Comparison of ENCODE assay signal across 7 mouse cellular contexts in genomic region chr7:130593375-130594239, GRCm38 (mm10). TPM values are rescaled to one million over a fixed set of nuclear protein-coding genes. Genes with fewer than 3 reads are reported as not detected.
A peak's percentile ranks its signal among the peaks of the same experiment; 100 is the strongest.
DNase-seq lines count a peak whose midpoint lies in the region; ATAC-seq and TF ChIP-seq lines count a peak whose summit lies in the region.
"Not testable (repeated sequence)": the region's sequence is repeated elsewhere in the genome, so short reads cannot be mapped to it uniquely, and the experiment has no call there.

No protein-coding gene starts in this region.

- not testable (repeated sequence) for H3K9me3 ChIP-seq in forebrain, embryonic 13.5 days (replicated peaks); heart, embryonic 12.5 days (replicated peaks); hindbrain, postnatal 0 days (ENCODE audit: low read length); midbrain, embryonic 12.5 days; neural tube, embryonic 14.5 days (ENCODE audit: control insufficient read depth, low read length)

- peak overlapping the region; percentile 75 for H3K27ac ChIP-seq in forebrain, embryonic 13.5 days
- H3K27ac ChIP-seq in heart, embryonic 12.5 days (ENCODE audit: poor library complexity, severe bottlenecking); hindbrain, postnatal 0 days; neural tube, embryonic 14.5 days (ENCODE audit: low read depth, low read length): not testable (repeated sequence)
- H3K27ac ChIP-seq in liver, adult 2 months (replicated peaks; ENCODE audit: insufficient read depth, low read depth, low read length) = peak overlapping the region; percentile 50; the same call in 1 of the 2 replicates
- peak overlapping the region; percentile 69 for H3K27ac ChIP-seq in midbrain, embryonic 12.5 days (replicated peaks)

- H3K4me3 ChIP-seq in forebrain, embryonic 13.5 days; heart, embryonic 12.5 days; hindbrain, postnatal 0 days (ENCODE audit: low read length); liver, adult 2 months (ENCODE audit: insufficient read depth, low read depth, low read length); midbrain, embryonic 12.5 days; neural tube, embryonic 14.5 days (ENCODE audit: low read depth, low read length): not testable (repeated sequence)

- peaks cover 36% of the 10 kb centered on the region for H3K4me1 ChIP-seq in forebrain, embryonic 13.5 days
- H3K4me1 ChIP-seq in heart, embryonic 12.5 days (replicated peaks); hindbrain, postnatal 0 days (ENCODE audit: insufficient read depth, low read length); liver, adult 2 months (ENCODE audit: control insufficient read depth, insufficient read depth, low read length); neural tube, embryonic 14.5 days (ENCODE audit: control insufficient read depth, insufficient read depth, low read length): not testable (repeated sequence)
- peaks cover 29% of the 10 kb centered on the region for H3K4me1 ChIP-seq in midbrain, embryonic 12.5 days

- not testable (repeated sequence) for H3K36me3 ChIP-seq in forebrain, embryonic 13.5 days (ENCODE audit: poor library complexity, severe bottlenecking); heart, embryonic 12.5 days; hindbrain, postnatal 0 days (ENCODE audit: insufficient read depth, low read length); liver, adult 2 months (ENCODE audit: control insufficient read depth, insufficient read depth, low read length); midbrain, embryonic 12.5 days; neural tube, embryonic 14.5 days (ENCODE audit: control insufficient read depth, insufficient read depth, low read length)

- TF ChIP-seq CTCF in hindbrain, postnatal 0 days (IDR thresholded peaks at IDR 0.05; ENCODE audit: low read depth); liver, adult 2 months (IDR thresholded peaks at IDR 0.05; ENCODE audit: low read depth, low read length): not testable (repeated sequence)

- DNase-seq in embryo, embryonic 10.5 days (ENCODE audit: low spot score) = peak; percentile 44
- peak; percentile 65 for DNase-seq in hindbrain, postnatal 0 days (ENCODE audit: low spot score)
- peak; percentile 54 for DNase-seq in liver, adult 2 months (ENCODE audit: extremely low read depth, low read depth, low spot score)

- H3K4me2 ChIP-seq in forebrain, embryonic 13.5 days; heart, embryonic 12.5 days; hindbrain, postnatal 0 days (ENCODE audit: low read depth, low read length); midbrain, embryonic 12.5 days (replicated peaks); neural tube, embryonic 14.5 days (ENCODE audit: low read depth, low read length): not testable (repeated sequence)

- not testable (repeated sequence) for TF ChIP-seq POLR2A in liver, adult 2 months (IDR thresholded peaks at IDR 0.05; ENCODE audit: extremely low read depth, insufficient read depth, low read length)

- not testable (repeated sequence) for H3K27me3 ChIP-seq in forebrain, embryonic 13.5 days; heart, embryonic 12.5 days (replicated peaks); hindbrain, postnatal 0 days (ENCODE audit: insufficient read depth, low read length); liver, adult 2 months (ENCODE audit: control insufficient read depth, insufficient read depth, low read length); midbrain, embryonic 12.5 days; neural tube, embryonic 14.5 days (ENCODE audit: control insufficient read depth, insufficient read depth, low read length)

- 20% methylated on average over 8 of the region's 11 CpGs for WGBS in forebrain, embryonic 13.5 days
- WGBS in heart, embryonic 12.5 days = 72% methylated on average over 8 of the region's 11 CpGs
- WGBS in hindbrain, postnatal 0 days = 28% methylated on average over 7 of the region's 11 CpGs
- 36% methylated on average over 9 of the region's 11 CpGs for WGBS in liver, adult 2 months
- WGBS in midbrain, embryonic 12.5 days = 34% methylated on average over 8 of the region's 11 CpGs
- WGBS in neural tube, embryonic 14.5 days = 41% methylated on average over 6 of the region's 11 CpGs

- peak; percentile 89 for ATAC-seq in forebrain, embryonic 13.5 days
- peak; percentile 27; the same call in 1 of the 2 replicates for ATAC-seq in heart, embryonic 12.5 days (ENCODE audit: insufficient number of reproducible peaks, low FRiP score)
- ATAC-seq in hindbrain, postnatal 0 days = peak; percentile 59
- peak; percentile 88 for ATAC-seq in midbrain, embryonic 12.5 days (ENCODE audit: low FRiP score, low read depth)
- ATAC-seq in neural tube, embryonic 14.5 days (ENCODE audit: low read depth) = peak; percentile 62

- H3K79me2 ChIP-seq in liver, adult 2 months (ENCODE audit: control insufficient read depth, insufficient read depth, low read length) = peaks cover 15% of the 10 kb centered on the region; the same call in 1 of the 2 replicates

- not testable (repeated sequence) for H3K9ac ChIP-seq in forebrain, embryonic 13.5 days; heart, embryonic 12.5 days; hindbrain, postnatal 0 days (replicated peaks; ENCODE audit: low read length); liver, adult 2 months (ENCODE audit: low read depth, low read length); midbrain, embryonic 12.5 days (replicated peaks); neural tube, embryonic 14.5 days (replicated peaks; ENCODE audit: low read depth, low read length)

RNA-seq across cellular contexts. Expression of gene Tacc2, which starts 16.4 kb away (rescaled TPM):
- polyA plus RNA-seq in forebrain, embryonic 13.5 days (2015; fragmentation: Nextera tagmentation; extraction: Ambion mirVana) = 45.0 and 45.2 TPM in 2 replicates
- polyA plus RNA-seq in heart, embryonic 12.5 days (2016; fragmentation: Nextera tagmentation; extraction: Ambion mirVana) = 53.7 and 58.6 TPM in 2 replicates
- 37.9 and 38.4 TPM in 2 replicates for total RNA-seq in hindbrain, postnatal 0 days (2014; rRNA removed)
- 46.0 and 51.8 TPM in 2 replicates for polyA plus RNA-seq in hindbrain, postnatal 0 days (2015; fragmentation: Nextera tagmentation; extraction: Ambion mirVana)
- 13.5 and 14.3 TPM in 2 replicates for total RNA-seq in liver, adult 2 months (2014; rRNA removed)
- polyA plus RNA-seq in liver, adult 2 months (2012; rRNA removed) = 8.4 and 10.0 TPM in 2 replicates
- polyA plus RNA-seq in midbrain, embryonic 12.5 days (2016; fragmentation: Nextera tagmentation; extraction: Ambion mirVana) = 73.3 and 73.6 TPM in 2 replicates
- polyA plus RNA-seq in neural tube, embryonic 14.5 days (2014; fragmentation: Nextera tagmentation; extraction: Ambion mirVana) = 63.4 and 74.7 TPM in 2 replicates

RNA-seq across cellular contexts. Expression of gene Nsmce4a, which starts 20.7 kb away (rescaled TPM):
- 161 and 166 TPM in 2 replicates for polyA plus RNA-seq in forebrain, embryonic 13.5 days (2015; fragmentation: Nextera tagmentation; extraction: Ambion mirVana)
- polyA plus RNA-seq in heart, embryonic 12.5 days (2016; fragmentation: Nextera tagmentation; extraction: Ambion mirVana) = 138 and 142 TPM in 2 replicates
- 32.2 and 42.0 TPM in 2 replicates for total RNA-seq in hindbrain, postnatal 0 days (2014; rRNA removed)
- 82.3 and 91.3 TPM in 2 replicates for polyA plus RNA-seq in hindbrain, postnatal 0 days (2015; fragmentation: Nextera tagmentation; extraction: Ambion mirVana)
- total RNA-seq in liver, adult 2 months (2014; rRNA removed) = 58.5 and 73.5 TPM in 2 replicates
- polyA plus RNA-seq in liver, adult 2 months (2012; rRNA removed) = 20.8 and 24.7 TPM in 2 replicates
- polyA plus RNA-seq in midbrain, embryonic 12.5 days (2016; fragmentation: Nextera tagmentation; extraction: Ambion mirVana) = 169 and 171 TPM in 2 replicates
- polyA plus RNA-seq in neural tube, embryonic 14.5 days (2014; fragmentation: Nextera tagmentation; extraction: Ambion mirVana) = 89.6 and 97.3 TPM in 2 replicates

Comparison
In these comparisons a context has a peak if more than half of its experiments do, and no peak if none do; other contexts are left out.
1. ATAC-seq: peak in every context shown above with its lines; median percentile 89 in forebrain, embryonic 13.5 days; 88 in midbrain, embryonic 12.5 days; 62 in neural tube, embryonic 14.5 days; 59 in hindbrain, postnatal 0 days; 27 in heart, embryonic 12.5 days.